Mouse (Mus musculus): ENCODE data around the gene Cacna1d.

DNA sequence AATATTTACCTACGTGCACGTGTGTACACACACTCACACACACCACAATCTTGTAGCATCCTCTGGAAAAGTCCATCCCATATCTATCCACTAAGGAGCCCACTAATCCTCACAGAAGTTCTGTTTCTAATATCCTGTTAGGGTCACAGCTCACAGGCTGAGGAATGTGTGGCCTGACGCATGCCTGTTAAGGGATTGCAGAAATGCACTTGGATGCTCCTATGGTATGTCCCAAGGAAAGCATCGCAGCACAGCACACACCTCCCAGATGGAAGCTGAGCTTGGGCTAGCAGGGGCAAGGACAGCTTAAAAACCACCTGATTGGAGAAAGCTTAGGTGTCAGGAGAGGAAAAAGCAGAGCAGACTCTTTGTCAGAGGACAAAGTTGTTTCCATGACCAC lies 271.4 kb downstream of the Cacna1d start:
- TF ChIP-seq CTCF (IDR thresholded peaks at IDR 0.05; ENCODE audit: extremely low read depth, insufficient read depth, insufficient read length, insufficient replicate concordance) (no peak), POLR2A (IDR thresholded peaks at IDR 0.05; ENCODE audit: low read depth, low read length) (no peak)
